Mouse (Mus musculus) forelimb bud, embryonic 11.5 days (tissue): ENCODE data around the gene Vmn2r59.
"Not testable (repeated sequence)": the region's sequence is repeated elsewhere in the genome, so short reads cannot be mapped to it uniquely, and the experiment has no call there.

Experiments used
- DNase-seq: peaks from one replicate; pipeline ENCODE4 v3.0.0-alpha.2; 2012; ENCODE audit warnings: low read depth, low spot score

The Vmn2r59 gene

DNA sequence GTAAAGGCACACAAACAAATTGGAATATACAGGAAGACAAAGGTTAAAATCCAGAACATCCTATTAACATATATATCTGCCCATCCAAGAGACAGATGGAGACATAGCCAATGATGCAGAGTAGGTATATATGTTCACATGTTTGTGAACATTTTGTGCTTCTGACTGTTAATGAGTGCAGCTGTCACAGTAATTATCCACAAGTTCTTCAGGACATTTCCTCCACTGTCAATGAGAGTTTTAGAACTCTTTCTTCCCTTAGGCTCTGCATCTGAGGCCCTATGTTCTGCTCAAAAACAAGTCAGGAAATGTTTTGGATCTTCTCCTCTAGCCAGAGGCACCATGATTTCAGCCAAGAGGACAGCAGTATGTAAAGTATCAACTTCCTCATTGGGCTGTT is at the start of gene Vmn2r59:
TSS of gene Vmn2r59 (minus strand) at position 101 of the 400 bp plus-strand sequence.
- DNase-seq: no peak

DNA sequence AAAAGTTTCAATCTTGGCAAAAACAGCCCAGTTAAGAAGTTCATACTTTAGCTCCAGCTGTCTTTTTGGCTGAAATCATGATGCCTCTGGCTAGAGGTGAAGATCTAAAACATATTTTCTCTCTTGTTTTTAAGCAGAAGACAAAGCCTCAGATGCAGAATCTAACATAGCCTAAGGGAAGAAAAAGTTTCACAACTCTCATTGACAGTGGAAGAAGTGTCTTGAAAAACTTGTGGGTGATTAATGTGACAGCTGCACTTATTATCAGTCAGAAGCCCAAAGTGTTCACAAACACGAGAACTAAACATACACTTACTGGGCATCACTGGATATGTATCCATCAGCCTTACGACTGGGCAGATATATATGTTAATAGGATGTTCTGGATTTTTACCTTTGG is 48.6 kb upstream of the Vmn2r59 start, which contains the start of gene Vmn2r60:
TSS of gene Vmn2r60 (plus strand) at position 301 of the 400 bp plus-strand sequence.
- DNase-seq: no peak

DNA sequence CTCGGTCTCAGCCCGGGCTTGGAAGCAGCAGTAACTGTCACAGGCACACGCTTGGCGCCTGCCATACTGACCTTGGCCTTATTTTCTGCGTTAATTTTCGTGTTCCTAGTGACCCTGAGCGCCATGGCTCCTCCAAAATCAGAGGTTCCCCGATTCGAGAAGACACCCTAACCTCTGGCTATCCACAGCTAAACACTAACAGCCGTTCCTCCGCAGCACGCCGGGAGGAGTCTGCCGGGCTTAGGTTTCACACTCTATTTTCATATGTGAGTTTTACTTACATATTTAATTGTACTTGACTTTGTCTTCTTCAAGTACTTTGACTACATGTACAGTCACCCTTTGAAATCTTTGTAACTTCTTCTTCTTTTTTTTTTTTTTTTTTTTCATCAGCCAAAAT is 48.2 kb upstream of the Vmn2r59 start:
- DNase-seq: not testable (repeated sequence)
